Mouse (Mus musculus): Measurements from ENCODE around the gene Frmd4a.

DNA sequence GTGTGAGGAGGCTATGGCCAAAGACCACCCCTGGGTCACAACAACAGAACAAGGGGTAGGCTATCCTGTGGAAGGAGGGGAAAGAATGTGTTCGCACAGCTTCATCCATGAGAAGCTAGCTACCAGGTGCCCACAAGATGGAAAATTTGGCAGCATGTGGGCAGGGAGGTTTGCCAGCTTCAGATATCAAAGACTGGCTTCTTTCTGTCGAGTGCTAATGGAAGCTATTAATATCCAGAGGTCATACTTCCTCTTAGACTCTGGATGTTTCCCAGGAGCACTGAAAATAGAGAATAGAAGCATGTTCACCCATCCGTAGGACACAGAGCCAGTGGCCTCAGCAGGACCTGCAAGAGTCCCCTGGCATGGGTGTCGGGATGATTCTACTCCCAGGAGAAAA lies 170.0 kb downstream of the Frmd4a start:
- TF ChIP-seq CTCF (IDR thresholded peaks at IDR 0.05; ENCODE audit: low read depth), result no peak
- no peak for TF ChIP-seq EP300 (IDR thresholded peaks at IDR 0.05; ENCODE audit: low read depth)

All from heart, postnatal 0 days (tissue).